Mouse (Mus musculus) liver, postnatal 0 days (tissue): ENCODE data around the gene Hist1h3e. TPM values are rescaled to one million over a fixed set of nuclear protein-coding genes. Genes with fewer than 3 reads are reported as not detected.

Experiments used
- ATAC-seq: fragments of 200-750 bp; cut with Nextera tagmentation; 2 replicates; pipeline ENCODE4 v1.8.0; 2017; ENCODE audit warnings: mild to moderate bottlenecking, moderate library complexity
- DNase-seq: peaks from one replicate; pipeline ENCODE4 v3.0.0-alpha.2; 2016
- H3K27ac ChIP-seq: fragments of 300-500 bp; sonication (generic); 2 replicates; pipeline ENCODE4 v1.5.1; 2014; ENCODE audit warnings: antibody characterized with exemption, moderate library complexity, mild to moderate bottlenecking, low read depth
- H3K27me3 ChIP-seq: fragments of 300-500 bp; sonication (generic); 2 replicates; pipeline ENCODE4 v1.6.1; 2014; ENCODE audit warnings: low read length, control low read depth, mixed read lengths; ENCODE audit not compliant: insufficient read depth
- H3K36me3 ChIP-seq: fragments of 300-500 bp; sonication (generic); replicated peaks from 2 replicates; pipeline ENCODE4 v1.6.1; 2014; ENCODE audit warnings: mild to moderate bottlenecking, control low read depth, low read length, moderate library complexity, mixed read lengths; ENCODE audit not compliant: insufficient read depth
- H3K4me1 ChIP-seq: fragments of 300-500 bp; sonication (generic); 2 replicates; pipeline ENCODE4 v1.6.1; 2014; ENCODE audit warnings: antibody characterized with exemption, mild to moderate bottlenecking, control low read depth; ENCODE audit not compliant: insufficient read depth
- H3K4me2 ChIP-seq: fragments of 300-500 bp; sonication (generic); 2 replicates; pipeline ENCODE4 v1.6.1; 2014; ENCODE audit warnings: low read depth, mild to moderate bottlenecking, low read length, moderate library complexity, mixed read lengths
- H3K4me3 ChIP-seq: fragments of 300-500 bp; sonication (generic); 2 replicates; pipeline ENCODE4 v1.5.1; 2014; ENCODE audit warnings: low read depth, low read length
- H3K9ac ChIP-seq: fragments of 300-500 bp; sonication (generic); replicated peaks from 2 replicates; pipeline ENCODE4 v1.6.1; 2014; ENCODE audit warnings: mild to moderate bottlenecking, moderate library complexity
- H3K9me3 ChIP-seq: fragments of 300-500 bp; sonication (generic); 2 replicates; pipeline ENCODE4 v1.6.1; 2016; ENCODE audit warnings: mild to moderate bottlenecking, control low read depth, low read length, mixed read lengths
- CTCF ChIP-seq: sonication (generic); IDR thresholded peaks from 2 replicates; pipeline ENCODE4 v1.5.1; 2016; ENCODE audit warnings: antibody characterized with exemption, low read depth
- EP300 ChIP-seq: IDR thresholded peaks from 2 replicates; pipeline ENCODE4 v1.6.1; 2016; ENCODE audit warnings: antibody characterized with exemption, low read depth, mild to moderate bottlenecking
- WGBS: fragments of 180-500 bp; shearing (Covaris S2); extraction: QIAGEN DNeasy Blood & Tissue Kit; methylation state at CpG from one replicate; pipeline ENCODE4 v1.1.7; 2014; ENCODE audit not compliant: insufficient replicate concordance; 5-methylcytosine and 5-hydroxymethylcytosine counted together
- polyA plus RNA-seq: library from polyadenylated mRNA; unstranded; fragments of >200 nt; fragmentation: Nextera tagmentation; extraction: Ambion mirVana; gene quantifications from 2 replicates; pipeline ENCODE4 v1.2.1, GENCODE M21; 2015

The Hist1h3e gene
- polyA plus RNA-seq, 1 experiment from 2014 or later: 4.6 TPM

DNA sequence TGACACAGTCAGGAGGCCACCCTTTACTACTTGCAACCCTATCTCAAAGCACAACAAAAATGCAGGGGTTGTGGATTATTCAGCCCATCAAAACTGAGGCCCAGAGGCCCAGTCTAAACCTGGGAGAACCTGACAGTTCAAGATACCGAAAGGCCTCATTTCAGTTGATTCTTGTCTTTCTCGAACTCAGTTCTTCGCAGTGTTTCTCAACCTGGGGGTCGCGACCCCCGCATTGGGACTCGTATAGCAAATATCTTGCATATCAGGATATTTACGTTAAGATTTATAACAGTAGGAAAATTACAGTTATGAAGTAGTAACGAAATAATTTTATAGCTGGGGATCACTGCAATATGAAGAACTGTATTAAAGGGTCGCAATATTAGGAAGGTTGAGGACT lies 36.3 kb downstream of the Hist1h3e start:
- WGBS: 3% methylated on average over 10 of the region's 10 CpGs
- no peaks in the 10 kb centered on the region for H3K9me3 ChIP-seq
- peak overlapping the region; percentile 12; the same call in 1 of the 2 replicates for H3K9ac ChIP-seq
- TF ChIP-seq EP300 (no peak), CTCF (no peak)
- DNase-seq (peak; percentile 25), ATAC-seq (no peak)
- no peaks in the 10 kb centered on the region for H3K36me3 ChIP-seq
- no peaks in the 10 kb centered on the region for H3K27me3 ChIP-seq
- H3K4me3 ChIP-seq: peak overlapping the region; percentile 44
- peak overlapping the region; percentile 73 for H3K4me2 ChIP-seq
- H3K27ac ChIP-seq: no peak overlapping the region
- peaks cover 12% of the 10 kb centered on the region for H3K4me1 ChIP-seq

DNA sequence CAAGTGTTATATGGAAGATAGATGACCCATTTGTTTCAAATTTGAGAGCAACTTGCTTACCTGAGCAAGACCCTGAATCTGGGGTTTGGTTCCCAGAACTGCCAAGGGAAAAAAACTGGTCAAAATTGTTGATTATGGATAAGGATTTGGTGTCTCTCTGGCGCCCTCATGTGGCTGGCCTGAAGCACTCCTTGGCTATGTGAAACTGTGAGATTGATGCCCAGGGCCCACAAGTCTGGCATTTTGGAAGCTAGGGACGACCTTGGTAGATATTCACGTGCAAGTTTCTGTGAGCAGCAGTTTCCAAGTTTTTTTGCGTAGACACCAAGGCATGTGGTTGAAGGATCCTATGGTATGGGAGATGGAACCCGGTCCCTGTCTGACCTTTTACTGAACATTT lies 37.5 kb downstream of the Hist1h3e start:
- Histone ChIP-seq H3K4me3 (no peak overlapping the region), H3K9ac (no peak overlapping the region), H3K9me3 (no peaks in the 10 kb centered on the region), H3K4me2 (no peak overlapping the region), H3K36me3 (no peaks in the 10 kb centered on the region), H3K27me3 (no peaks in the 10 kb centered on the region), H3K27ac (no peak overlapping the region), H3K4me1 (peaks cover 9% of the 10 kb centered on the region)
- ATAC-seq (peak; percentile 41), DNase-seq (peak; percentile 89)
- TF ChIP-seq EP300 (no peak), CTCF (peak; percentile 95)
- 13% methylated on average over 5 of the region's 5 CpGs for WGBS

DNA sequence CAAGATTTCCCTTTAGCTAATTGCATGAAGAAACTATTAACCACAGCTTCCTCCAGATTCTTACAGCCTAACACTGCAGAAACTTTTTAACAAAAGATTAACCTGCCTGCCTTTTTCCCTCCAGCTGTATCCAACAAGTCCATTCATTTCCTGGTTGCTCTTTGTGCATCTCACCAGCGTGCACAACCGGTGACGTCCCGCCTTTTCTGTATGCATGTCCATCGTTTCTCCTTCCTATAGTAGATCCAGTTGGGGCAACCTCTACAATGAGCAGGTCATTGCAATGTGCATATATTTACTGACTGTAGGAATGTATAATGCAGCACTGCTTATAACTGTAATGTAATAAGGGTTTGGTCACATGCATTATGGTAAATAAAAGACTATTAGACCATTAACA lies 38.2 kb downstream of the Hist1h3e start:
- Histone ChIP-seq H3K4me3 (no peak overlapping the region), H3K27ac (no peak overlapping the region), H3K27me3 (no peaks in the 10 kb centered on the region), H3K36me3 (no peaks in the 10 kb centered on the region), H3K4me2 (no peak overlapping the region), H3K9ac (no peak overlapping the region), H3K9me3 (no peaks in the 10 kb centered on the region), H3K4me1 (peaks cover 12% of the 10 kb centered on the region)
- DNase-seq (no peak), ATAC-seq (no peak)
- WGBS: 54% methylated on average over 5 of the region's 5 CpGs
- TF ChIP-seq EP300: no peak
- TF ChIP-seq CTCF: no peak

GRCm38 (mm10) chr13:23521703-23522102 lies 40.5 kb downstream of the Hist1h3e start:
- H3K9me3 ChIP-seq: no peaks in the 10 kb centered on the region
- WGBS: 2% methylated on average over 14 of the region's 14 CpGs
- ATAC-seq: no peak
- no peaks in the 10 kb centered on the region for H3K27me3 ChIP-seq
- TF ChIP-seq CTCF: no peak
- no peak for TF ChIP-seq EP300
- peak overlapping the region; percentile 45 for H3K4me2 ChIP-seq
- peaks cover 12% of the 10 kb centered on the region for H3K4me1 ChIP-seq
- H3K4me3 ChIP-seq: no peak overlapping the region
- peak; percentile 81 for DNase-seq
- no peak overlapping the region for H3K27ac ChIP-seq
- no peaks in the 10 kb centered on the region for H3K36me3 ChIP-seq
- H3K9ac ChIP-seq: no peak overlapping the region

DNA sequence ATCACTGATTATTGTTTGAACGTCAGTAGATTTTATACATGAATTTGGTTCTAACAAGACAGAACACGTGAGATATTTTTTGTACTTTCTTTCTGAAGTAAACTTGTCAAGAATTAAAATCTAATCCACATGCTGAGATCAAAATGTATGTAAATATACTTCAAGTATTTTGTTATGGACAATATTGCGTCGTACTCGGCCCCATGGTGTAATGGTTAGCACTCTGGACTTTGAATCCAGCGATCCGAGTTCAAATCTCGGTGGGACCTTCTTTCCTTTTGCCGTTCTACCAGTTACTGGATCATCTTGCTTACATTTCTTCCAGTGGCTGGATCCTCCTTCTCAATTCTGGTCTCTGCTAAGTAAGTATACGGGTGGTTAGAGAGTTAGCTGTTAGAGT lies 42.8 kb downstream of the Hist1h3e start:
- H3K27ac ChIP-seq: peak overlapping the region; percentile 53; the same call in 1 of the 2 replicates
- WGBS: under 1% methylated on average over 10 of the region's 10 CpGs
- no peaks in the 10 kb centered on the region for H3K27me3 ChIP-seq
- H3K4me1 ChIP-seq: 0 out of 2 replicates have a peak, but pooled peaks cover 6% of the 10 kb centered on the region
- peak overlapping the region; percentile 73 for H3K4me2 ChIP-seq
- no peak overlapping the region for H3K9ac ChIP-seq
- no peaks in the 10 kb centered on the region for H3K9me3 ChIP-seq
- peak; percentile 84 for DNase-seq
- ATAC-seq: peak; percentile 43
- TF ChIP-seq EP300 (0 out of 2 replicates have a peak, but pooled peaks have one; percentile 24), CTCF (no peak)
- H3K4me3 ChIP-seq: peak overlapping the region; percentile 52
- no peaks in the 10 kb centered on the region for H3K36me3 ChIP-seq

- no peaks in the 10 kb centered on the region for H3K36me3 ChIP-seq
- peak; percentile 49 for ATAC-seq
- H3K4me2 ChIP-seq: peak overlapping the region; percentile 73
- WGBS: 0% methylated on average over 6 of the region's 6 CpGs
- H3K27me3 ChIP-seq: no peaks in the 10 kb centered on the region
- H3K4me1 ChIP-seq: 0 out of 2 replicates have a peak, but pooled peaks cover 6% of the 10 kb centered on the region
- TF ChIP-seq EP300: no peak; the same call in 1 of the 2 replicates
- TF ChIP-seq CTCF: no peak
- peak overlapping the region; percentile 52 for H3K4me3 ChIP-seq
- H3K9me3 ChIP-seq: no peaks in the 10 kb centered on the region
- peak; percentile 87 for DNase-seq
- peak overlapping the region; percentile 53; the same call in 1 of the 2 replicates for H3K27ac ChIP-seq
- no peak overlapping the region for H3K9ac ChIP-seq
Observed at GRCm38 (mm10) chr13:23518885-23519284, 43.3 kb downstream of the Hist1h3e start.
